Mouse (Mus musculus) ES-E14 (cell line): ENCODE results near the gene Pced1b.

ENCODE experiments used
- CHD2 ChIP-seq: IDR thresholded peaks from 2 replicates; pipeline ENCODE4 v1.6.1; 2014; ENCODE audit warnings: mild to moderate bottlenecking, low read depth, low read length, inconsistent platforms
- HCFC1 ChIP-seq: IDR thresholded peaks from 2 replicates; pipeline ENCODE4 v1.6.1; 2012; ENCODE audit warnings: low read length, inconsistent platforms, borderline replicate concordance; ENCODE audit not compliant: insufficient read depth
- MAFK ChIP-seq: IDR thresholded peaks from 2 replicates; pipeline ENCODE4 v1.6.1; 2014; ENCODE audit warnings: mild to moderate bottlenecking, low read depth, low read length, inconsistent platforms; ENCODE audit not compliant: insufficient read depth
- ZNF384 ChIP-seq: IDR thresholded peaks from 2 replicates; pipeline ENCODE4 v1.6.1; 2012; ENCODE audit warnings: low read depth, low read length, inconsistent platforms

DNA sequence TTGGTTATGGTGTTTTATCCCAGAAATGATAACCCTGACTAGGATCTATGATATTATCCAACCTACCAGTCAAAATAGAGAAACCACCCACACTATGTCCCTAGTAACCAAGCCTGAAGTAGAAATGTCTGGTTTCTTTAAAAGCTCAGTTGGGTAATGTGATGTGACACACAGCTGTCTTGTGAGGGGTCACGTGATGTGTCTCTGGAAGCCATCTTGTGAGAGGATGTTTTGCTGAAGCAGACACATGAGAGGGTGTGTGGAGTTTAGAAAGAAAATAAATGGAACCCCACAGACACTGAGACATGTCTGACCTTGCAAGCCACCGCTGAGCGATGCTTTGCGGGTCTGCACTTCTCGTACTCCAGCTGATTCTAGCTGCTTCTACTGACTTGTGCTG is 30.1 kb upstream of the Pced1b start:
- TF ChIP-seq CHD2 (no peak), HCFC1 (no peak), MAFK (no peak), ZNF384 (no peak)
